Mouse (Mus musculus) CH12.LX (cell line): ENCODE measurements around the gene Edil3.

Experiments used
- MEF2A ChIP-seq: IDR thresholded peaks from 2 replicates; pipeline ENCODE4 v1.6.1; 2014; ENCODE audit warnings: low read depth, mild to moderate bottlenecking, inconsistent platforms, low read length, improper control_type of control experiment, borderline replicate concordance
- PAX5 ChIP-seq: IDR thresholded peaks from 2 replicates; pipeline ENCODE4 v1.6.1; 2012; ENCODE audit warnings: low read length, inconsistent platforms, mixed read lengths

GRCm38 (mm10) chr13:88938564-88938963 lies 117.3 kb downstream of the Edil3 start:
- no peak for TF ChIP-seq MEF2A
- no peak for TF ChIP-seq PAX5
